Mouse (Mus musculus) cerebellum, postnatal 36 days (tissue): ENCODE measurements around the gene Lrch1.
A peak's percentile ranks its signal among the peaks of the same experiment; 100 is the strongest.

Experiments
- DNase-seq, 2 experiments: peaks; one replicate each; pipeline ENCODE4 v3.0.0; 2021 to 2022; ENCODE audit warnings: mixed read lengths in 2 of 2

Lrch1 gene

DNA sequence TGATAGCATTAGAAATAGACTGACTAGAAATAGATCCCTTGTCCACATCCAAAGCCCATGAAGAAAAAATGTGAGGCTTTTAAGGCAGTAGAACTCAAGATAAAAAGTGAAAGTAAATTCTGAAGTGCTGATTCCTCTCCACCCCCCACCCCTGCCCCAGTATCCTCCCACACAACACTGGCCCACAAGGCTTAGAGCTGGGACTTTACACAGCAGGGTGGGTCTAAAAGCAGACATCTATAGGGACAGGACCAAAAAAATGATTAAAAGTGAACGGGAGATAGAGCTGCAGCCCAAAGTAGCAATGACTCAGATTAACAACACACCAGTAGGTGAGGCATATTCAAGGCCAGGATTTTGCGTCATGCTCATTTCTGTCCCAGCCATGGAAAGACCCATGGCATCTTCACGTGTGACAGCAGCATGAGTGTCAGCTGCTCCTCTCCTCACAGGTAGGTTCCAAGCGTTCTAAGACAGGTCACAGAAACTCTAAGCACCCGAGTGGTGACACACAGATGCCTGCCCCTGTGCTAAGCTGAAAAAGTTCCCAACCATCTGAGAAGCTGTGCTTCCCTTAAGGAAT is 29.1 kb downstream of the Lrch1 start:
- no peak for DNase-seq

DNA sequence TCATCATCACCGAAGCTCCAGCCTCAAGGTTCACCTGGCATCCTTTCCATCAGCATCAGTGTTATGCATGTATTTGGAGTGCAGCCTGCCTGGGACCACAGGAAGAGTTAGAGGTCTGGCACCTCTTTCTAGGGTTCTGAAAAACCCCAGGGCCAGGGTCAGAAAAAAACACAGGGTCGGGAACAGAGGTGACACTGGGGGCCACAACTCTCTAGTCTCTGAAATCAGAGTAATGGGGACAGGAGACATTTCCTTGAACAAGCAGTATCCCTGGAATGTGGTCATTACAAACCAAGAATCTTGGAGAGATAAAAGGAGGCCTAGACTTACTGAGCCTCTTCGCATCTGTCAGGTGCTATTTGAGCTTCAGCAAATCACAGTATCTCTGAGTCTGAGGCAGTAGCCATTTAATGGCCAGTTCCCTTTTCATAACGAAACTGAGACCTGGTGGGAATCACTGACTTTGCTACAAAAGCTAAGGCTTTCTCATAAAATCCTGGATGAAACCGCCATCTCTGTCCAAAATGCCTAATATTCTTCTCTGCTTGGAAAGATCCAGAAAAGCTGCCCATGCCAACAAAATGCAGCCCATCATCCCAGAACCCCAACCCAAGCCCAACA is 30.1 kb downstream of the Lrch1 start:
- no peak for DNase-seq

DNA sequence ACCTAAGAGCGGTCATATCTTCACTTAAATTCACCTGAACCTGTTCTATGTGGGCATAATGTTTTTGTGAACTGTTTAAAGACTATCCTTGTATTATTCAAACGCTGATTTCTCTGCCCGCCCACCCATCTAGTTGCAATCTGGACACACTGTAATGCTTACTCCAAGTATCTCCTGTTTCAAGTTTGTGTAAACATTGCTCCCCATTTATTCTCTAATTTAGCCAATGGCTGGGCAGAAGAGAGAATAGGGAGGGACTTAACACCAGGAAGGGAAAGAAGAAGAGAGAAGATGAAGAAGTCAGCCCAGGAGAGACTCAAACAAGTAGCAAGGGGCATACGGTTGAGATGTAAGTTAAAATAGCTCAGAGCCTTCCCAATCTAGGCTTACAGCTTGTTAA is 31.0 kb downstream of the Lrch1 start:
- no peak for DNase-seq

DNA sequence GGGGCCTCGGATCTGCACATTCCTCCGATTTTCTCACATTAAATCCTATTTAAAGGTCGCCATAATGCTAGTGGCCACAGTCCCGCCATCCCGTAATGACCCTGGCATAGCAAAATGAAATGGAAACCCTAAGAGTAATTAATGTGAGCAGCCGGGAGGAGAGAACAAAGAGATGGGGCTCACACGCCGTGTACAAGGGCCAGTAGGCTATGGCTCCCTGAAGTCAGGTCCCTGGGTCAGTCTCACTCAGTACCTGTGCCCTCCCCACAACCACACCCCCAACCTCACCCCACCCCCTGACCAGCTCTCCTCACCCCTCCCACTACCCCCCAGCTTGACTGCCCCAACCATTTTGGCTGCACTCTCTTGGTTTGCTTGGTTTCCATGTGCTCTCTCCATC is 31.6 kb downstream of the Lrch1 start:
- no peak for DNase-seq

DNA sequence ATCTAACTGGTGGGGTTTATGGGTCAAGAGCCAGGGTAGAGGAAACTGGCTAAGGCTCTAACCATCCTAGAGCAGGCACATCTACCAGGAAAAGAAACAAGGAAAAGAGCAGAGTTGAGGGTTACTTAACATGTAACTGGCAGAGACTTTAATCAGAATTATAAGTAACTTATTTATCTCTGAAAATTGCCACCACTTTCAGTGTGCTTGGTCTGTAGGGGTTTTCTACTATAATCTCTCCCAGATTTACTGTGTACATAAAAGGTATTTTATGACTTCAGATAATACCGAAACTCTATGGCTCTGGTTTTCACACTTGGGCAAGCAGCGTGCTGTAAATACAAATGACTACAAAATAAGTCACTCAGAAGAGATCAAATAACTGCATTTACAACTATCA is 32.0 kb downstream of the Lrch1 start:
- no peak for DNase-seq

DNA sequence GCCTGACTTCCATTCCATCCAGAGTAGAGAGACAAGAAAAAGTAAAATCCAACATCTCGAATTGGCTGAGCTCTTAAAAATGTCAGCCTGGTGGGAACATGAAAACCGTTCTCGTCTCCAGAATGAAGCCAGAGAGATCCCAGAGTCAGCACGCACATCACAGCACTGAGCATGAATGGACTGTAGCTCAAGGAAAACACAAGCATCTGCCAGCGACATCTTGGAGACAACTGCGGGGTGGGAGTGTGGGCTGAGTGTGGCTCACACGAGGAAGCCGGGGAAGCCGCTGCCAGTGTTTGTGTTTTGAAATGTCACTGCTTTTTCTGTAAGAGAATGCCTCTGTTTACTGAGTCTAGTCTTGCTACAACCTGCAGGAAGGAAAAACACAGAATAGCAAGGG is 32.7 kb downstream of the Lrch1 start:
- DNase-seq, result no peak

DNA sequence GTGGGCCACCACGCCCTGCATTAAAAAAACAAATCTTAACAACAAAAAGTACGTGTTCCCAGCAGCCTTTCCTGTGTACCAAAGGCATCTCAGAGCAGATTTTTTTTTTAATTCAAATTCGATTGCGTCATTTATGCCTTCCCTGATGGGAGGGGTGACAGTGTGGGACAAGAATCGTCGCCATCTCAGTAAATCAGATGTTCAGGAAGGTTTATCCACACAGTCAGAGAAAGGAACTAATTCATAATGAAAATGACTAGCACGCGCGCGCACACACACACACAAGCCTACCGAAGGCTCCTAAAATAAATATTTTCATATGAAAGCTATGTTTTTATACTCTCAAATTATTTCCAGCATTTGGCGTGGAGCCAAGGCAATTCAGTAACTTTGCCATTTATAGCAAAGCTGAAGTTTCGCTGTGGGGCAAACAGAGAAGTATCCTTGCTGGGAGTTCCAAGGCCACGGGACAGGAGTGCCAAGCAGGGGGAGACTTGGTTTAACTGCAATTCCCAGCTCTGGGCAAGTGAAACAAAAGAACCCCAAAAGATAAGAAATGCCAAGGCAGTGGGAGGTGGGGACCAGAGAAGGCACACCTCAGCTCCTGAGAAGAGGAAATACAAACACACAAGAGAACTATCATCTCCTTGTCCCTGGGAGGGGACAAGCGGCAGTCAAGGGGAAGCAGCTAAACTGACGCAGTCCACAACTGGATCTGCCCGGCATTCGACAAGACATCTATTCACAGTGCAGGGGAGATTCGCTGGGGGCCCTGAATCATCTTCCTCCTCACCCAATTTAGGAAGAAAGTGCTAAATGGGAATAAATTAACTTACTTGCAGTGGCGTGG is 34.1 kb downstream of the Lrch1 start:
- no peak for DNase-seq

DNA sequence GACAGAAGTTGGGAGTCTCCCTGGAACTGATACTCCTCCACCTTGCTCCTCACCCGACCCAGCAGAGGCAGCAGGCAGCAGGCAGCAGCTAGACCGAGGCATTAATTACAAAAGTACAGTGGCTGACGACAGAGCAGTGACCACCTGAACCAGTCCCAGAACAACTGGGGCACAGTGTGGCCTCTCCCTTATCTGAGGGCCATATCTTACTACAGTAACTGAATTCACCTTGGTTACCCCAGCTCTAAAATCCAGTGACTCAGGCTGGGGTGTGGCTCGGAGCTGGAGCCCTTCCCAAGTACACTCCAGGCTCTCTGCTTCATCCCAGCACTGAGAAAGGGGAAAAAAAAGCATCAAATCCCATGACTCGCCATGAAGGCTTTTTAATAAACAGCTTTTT is 37.3 kb downstream of the Lrch1 start:
- DNase-seq, result no peak

DNA sequence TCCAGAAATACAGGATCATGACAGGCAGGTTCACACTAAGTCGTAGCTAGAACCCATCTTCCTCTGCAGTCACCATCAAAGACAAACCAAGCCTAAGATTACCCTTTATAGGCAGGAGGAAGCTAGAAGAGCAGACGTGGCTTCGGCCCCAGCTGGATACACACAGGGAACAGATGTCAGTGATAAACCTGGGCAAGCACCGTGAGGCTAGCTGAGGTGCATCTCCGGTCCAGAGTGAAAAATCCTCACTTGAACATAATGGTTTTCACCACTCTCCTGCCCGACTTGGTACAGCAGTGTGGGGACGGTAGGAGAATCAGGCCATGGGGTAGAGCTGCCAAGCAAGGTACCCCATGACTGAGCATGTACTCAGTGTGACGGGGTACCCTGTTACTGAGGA is 38.7 kb downstream of the Lrch1 start:
- no peak for DNase-seq

DNA sequence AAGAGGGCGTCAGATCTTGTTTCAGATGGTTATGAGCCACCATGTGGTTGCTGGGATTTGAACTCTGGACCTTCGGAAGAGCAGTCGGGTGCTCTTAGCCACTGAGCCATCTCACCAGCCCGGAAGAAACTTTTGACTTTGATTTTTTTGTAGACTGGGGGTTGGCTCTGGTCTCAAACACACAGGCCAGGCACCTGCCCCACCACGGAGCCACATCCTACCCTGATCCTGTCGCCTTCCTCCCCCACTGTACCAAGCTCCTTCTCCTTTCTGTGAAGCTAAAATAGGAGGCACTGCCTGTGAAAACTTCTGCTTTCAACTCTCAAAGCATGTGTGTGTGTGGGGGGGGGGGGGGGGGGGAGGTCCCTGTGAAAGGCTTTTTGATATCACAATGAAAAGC is 39.4 kb downstream of the Lrch1 start:
- DNase-seq, result no peak

DNA sequence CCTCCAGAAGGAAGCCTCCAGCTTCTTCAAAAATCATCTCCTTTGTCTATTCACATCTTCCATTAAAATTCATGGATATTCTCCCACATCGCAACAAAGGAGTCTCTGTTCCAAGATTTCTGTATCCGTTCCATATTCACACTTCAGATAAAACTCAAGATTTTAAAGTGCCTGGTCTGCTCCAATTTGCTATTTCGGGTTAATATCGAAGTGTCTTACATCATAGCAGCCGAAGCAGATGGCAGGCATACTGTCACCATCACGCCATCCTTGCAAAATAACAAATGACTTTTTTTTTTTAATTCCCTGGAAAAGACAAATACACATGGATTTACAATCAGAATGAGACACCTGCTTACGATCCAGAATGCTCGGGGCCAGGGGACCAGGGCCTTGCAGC is 40.0 kb downstream of the Lrch1 start:
- no peak for DNase-seq

DNA sequence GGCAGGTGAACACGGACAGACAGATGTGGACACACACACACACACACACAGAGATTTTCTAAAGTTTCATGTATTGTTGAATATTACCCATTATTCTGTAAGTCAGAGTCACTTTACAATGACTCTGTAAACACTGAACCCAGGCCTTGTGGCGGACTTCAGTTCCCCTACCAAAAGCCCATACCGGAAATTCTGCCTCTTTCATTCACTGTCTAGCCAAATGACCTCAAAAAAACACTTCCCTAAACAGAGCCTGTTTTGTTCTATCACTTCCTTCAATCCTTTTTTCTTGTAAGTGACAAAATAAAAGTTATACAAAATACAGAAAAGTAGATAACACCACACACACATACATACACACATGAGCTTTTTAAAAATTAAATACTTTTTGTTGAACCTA is 41.7 kb downstream of the Lrch1 start:
- no peak for DNase-seq

DNA sequence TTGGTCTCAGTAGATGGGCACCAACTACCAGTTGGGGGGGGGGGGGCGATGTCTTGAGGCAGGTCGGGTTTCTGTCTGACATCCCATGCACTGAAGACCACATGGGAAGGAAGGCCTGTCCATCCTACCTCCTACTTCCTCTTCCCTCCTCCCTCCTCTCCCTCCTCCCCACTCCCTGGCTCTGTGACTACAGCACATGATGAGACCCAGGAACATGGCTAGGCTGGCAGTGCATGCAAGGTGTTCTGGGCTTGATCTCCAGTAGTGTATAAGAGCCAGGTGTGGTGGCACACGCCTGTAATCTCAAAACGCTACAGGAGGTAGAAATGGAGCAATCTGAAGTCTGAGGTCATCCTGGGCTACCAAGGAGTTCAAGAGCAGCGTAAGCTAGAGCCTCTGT is 43.2 kb downstream of the Lrch1 start:
- DNase-seq, result no peak

DNA sequence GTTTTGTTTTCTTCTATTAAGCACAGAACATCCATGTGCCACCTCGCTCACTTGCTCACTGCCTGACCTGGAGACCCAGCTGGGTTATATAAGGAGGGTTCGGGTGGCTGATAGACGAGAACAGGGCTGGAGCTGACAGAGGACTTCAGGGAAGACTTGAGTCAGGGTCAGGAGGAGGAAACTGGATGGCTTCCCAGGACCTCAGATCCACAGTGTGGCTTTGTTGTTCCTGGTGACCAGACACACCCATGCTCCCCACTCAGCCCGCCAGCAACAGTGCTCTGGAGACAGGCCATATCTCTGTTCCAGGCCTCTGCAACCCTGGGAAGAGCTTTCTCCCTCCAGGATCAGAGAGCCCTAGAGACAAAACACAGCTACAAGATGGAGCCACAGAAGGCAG is 44.6 kb downstream of the Lrch1 start:
- no peak for DNase-seq

DNA sequence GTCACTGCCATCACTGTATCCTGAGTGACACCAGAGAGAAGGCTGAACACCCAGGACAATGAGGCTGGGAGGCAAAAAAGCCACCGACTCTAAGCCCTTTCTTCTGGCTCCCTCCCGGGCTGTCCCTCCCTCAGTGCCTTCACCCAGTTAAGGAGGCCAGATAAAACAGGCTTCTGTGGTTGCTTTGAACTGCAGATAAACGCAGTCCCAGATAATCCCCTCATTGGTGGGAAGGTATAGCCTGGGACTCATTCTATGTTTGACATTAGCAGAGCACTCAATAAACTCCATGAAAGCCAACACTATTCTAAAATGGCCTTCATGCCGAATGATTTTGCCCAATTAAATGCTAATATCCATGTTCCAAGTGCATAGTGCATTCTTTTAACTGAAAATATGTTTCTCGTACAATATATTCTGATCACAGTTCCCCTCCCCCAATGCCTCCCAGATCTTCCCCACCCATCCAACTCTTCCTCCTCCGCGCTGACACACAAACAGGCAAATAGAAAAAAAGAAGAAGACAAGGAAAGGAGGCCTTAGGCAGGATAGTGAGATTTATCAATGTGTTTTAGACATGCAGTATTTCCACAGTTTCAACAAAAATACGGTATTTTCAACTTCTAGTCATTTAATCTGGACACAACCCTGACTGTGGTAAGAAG is 46.8 kb downstream of the Lrch1 start:
- no peak for DNase-seq

DNA sequence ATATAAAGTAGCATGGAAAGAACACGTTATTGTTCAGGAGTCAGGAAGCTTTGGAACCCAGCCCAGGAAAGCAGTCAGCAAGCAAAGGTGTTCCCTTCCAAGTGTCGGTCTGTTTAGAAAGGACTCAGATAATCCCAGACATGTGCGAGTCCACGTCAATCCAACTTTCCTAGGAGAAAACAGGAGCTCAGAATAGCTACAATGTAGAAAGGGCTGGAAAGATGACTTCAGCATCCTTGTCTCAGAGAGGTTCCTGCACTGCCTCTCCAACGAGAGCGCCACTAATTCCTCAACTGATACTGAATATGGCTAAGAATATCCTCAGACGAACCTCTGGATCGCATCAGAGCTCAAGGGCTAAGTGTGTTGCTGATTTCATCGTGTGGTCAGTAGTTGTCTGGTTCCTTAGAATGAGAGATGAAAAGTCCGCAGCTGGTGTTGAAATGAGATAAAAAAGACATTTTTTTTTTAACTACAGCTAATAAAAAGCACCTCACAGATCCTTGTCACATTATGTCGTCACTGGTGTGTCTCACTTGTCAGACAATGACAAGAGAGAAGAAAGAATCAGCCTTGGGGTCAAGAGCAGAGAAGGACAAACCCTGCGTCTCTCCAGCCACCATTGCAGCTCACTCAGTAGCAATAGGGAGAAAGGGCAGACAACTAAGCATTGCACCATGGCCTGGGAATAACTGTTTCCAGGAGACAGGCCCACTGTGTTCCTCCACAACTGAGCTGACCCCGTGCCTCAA is 47.5 kb downstream of the Lrch1 start:
- DNase-seq, result peak in 1 of 2 experiments; percentile 40

DNA sequence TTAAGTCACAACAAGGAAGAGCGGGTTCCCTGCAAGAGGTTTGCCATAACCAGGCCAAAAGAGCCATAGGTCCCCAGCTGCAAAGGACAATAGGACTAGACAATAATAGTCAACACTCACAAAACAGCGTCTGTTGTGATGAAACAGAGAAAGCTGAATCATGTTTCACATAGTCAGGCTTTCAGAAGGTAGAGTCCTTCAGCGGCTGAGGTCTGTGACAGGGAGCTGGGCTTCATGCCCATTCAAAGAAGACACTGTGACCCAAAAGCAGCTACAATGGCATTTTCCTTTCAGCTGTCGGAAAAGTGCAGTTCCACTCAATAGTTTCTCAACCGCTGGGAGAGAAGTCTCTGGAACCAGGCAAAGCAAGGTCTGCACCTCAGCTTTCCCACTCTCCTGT is 48.7 kb downstream of the Lrch1 start:
- no peak for DNase-seq

DNA sequence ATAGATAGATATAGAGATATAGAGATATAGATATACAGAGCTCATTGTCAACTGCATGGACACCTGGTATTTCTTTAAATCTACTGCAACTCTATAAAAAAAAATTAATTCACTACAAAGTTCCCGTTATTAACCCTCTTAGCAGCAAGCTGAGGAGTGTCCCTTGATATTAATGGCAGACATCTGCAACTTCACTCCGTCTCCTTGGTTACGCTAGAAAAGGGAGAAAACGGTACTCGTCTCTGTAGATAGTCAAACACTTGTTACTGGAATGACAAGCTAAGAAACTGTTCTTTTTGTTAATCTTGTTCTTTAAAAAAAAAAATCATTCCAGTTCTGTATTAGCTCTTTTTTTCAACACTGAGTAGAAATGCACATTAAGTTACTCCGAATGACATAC is 54.0 kb downstream of the Lrch1 start:
- DNase-seq, result no peak

DNA sequence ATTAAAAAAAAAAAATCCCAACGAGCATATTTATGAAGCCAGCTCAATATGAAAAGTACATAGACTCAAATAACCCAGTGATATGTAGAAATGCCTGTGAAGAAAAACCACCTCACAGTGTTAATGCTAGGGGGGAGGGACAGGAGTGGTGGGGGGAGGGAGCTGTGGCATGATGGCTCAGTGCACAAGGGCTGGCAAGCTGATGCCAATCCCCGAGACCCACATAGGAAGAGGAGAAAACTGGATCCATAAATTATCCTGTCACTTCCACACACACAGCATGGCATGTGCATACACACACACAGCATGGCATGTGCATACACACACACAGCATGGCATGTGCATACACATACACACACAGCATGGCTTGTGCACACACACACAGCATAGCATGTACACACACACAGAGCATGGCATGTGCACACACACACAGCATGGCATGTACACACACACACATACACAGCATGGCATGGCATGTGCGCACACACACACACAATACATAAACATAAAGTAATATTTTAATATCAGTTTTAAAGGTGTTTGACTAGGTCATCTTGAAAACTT is 54.5 kb downstream of the Lrch1 start:
- no peak for DNase-seq

DNA sequence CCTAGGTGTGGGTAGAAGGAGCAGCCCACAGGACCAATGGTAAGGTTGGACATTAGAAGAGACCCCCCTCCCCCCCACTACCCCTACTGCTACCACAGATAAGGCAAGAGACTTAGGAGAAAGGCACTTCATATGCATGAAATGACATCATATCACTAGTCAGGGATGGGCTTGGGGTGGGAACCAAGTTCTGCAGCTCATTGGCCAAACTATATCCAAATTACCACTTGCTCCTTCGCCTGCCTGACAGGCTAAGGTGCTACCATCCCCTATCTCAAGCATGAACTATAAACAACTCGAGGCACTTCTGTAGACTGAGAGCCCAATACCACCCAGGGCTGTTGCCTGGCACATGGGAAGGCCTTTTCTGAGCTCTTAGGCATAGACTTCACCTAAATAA is 58.4 kb downstream of the Lrch1 start:
- DNase-seq, result no peak

DNA sequence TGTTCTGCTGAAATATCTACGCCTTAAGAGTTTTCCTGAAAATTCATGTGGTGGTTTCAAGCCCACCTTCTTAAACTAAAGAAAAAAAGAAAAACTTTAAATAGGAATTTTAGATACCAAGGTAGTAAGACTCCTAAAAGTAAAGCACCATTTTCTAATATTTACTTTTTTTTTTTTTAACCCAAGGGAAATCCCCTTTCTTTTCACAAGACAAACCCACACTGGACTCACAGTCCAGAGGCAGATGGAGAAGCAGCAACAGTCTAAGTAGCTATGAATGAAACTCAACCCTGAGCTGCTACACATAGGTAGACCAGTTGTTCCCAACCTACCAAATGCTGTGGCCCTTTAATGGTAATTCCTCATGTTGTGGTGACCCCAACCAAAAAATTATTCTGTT is 59.6 kb downstream of the Lrch1 start:
- no peak for DNase-seq

DNA sequence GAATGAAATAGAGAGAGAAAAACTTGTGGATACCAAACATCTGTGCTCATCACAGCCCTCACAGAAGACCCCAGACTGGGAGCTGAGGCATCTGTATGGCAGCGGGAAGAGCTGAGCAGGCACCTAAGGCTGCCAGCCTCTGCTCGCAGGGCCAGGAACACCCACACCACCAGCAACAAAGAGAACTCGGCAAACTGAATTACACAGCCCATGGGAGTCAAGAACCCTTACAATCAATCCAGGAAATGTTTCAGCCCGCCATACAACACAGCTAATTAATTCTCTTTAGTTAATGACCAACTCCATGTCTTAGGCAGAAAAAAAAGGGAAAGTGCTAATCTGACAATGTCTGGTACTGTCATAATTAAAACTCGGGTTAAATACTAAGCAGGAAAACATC is 61.2 kb downstream of the Lrch1 start:
- DNase-seq, result no peak

DNA sequence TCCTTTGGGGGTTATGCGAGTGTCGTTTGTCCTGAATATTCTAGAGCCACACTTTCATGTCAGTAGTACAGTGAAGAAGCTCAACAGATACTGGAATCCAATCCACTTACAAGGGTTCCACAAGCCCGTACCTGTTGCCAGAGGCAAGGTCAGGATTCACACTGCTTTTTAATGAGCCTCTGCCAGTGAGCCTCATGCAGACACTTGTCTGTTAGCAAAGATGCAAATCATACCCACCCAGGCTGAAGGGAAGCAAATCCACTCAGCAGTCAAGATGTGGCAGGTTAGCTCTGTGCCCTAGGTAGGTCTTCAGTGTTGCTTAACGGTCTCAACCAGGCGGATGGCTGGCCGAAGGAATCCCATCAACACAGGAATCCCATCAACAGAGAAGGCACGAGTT is 62.8 kb downstream of the Lrch1 start:
- no peak for DNase-seq
